Mouse (Mus musculus) ES-E14 (cell line): Measurements from ENCODE around the gene Ly6g5c.

ENCODE experiments used
- CHD2 ChIP-seq: IDR thresholded peaks from 2 replicates; pipeline ENCODE4 v1.6.1; 2014; ENCODE audit warnings: mild to moderate bottlenecking, low read depth, low read length, inconsistent platforms
- HCFC1 ChIP-seq: IDR thresholded peaks from 2 replicates; pipeline ENCODE4 v1.6.1; 2012; ENCODE audit warnings: low read length, inconsistent platforms, borderline replicate concordance; ENCODE audit not compliant: insufficient read depth

DNA sequence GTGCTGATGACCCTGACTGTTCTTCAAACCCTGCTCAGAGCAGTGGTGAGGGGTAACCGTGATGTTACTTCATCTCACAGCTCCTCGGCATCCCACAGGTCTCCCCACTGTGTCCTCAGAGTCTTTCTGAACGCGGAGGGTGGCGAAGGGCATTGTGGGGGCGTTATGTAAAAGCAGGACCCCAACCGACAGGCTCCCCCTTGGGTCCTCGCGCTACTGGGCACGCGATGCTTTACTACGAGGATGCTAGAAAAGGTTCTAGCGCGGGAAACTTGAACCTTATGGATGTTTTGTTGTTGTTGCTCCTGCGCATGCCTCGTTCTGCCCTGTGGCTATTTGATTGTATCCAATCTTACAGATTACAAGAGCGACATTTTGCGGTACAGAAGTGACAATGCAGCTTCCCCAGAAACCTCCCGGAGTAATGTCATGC, 13.8 kb downstream of the Ly6g5c start, which contains the start of gene Csnk2b:
- TF ChIP-seq CHD2 = no peak
- no peak for TF ChIP-seq HCFC1
